Mouse (Mus musculus): ENCODE results near the gene Dbnl. TPM values are rescaled to one million over a fixed set of nuclear protein-coding genes. Genes with fewer than 3 reads are reported as not detected.

Gene Dbnl
- 100 to 1,000 TPM; 181 to 182 TPM for total RNA-seq (2023)

DNA sequence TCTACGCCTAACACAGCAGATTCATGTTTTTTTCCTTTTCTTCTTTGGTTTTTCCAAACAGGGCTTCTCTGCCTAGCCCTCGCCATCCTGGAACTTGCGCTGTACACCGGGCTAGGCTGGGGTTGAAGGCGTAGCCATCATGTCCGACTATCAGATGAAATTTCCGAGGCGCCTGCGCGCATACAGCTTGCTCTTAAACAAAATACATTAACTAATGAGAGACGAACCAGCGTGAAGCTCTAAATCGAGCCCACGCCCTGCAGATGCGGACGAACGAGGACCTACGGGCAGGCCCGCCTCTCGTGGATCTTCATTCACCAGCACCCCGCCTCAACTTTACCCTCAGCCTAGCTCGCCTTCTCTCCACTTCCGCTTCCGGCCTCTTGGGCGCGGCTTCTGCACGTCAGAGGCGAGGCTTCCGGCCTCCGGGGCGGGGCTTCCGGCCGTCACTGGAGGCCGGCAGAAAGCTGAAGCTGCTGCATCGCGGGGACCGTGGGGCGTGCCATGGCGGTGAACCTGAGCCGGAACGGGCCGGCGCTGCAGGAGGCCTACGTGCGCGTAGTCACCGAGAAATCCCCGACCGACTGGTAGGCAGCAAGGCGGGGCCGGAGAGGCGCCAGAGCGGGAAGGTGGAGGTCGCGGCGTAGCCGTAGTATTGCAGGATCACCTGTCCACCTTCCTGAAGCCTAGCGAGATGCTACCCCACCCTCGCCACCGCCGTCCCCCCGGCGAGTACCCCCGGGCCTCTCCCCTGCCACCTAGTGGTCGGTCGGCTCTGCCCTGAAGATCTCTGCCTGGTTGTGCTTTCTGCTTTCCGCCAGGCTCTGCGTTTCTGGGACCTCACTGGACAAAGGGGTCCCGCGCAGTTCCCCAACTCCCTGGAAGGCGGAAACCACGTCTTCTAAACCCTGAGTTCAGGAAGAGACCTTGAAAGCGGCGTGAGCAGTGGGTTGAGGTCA, at the start of gene Dbnl:
Dbnl (plus strand) TSS at position 433 of the 959 bp plus-strand sequence.

DNA sequence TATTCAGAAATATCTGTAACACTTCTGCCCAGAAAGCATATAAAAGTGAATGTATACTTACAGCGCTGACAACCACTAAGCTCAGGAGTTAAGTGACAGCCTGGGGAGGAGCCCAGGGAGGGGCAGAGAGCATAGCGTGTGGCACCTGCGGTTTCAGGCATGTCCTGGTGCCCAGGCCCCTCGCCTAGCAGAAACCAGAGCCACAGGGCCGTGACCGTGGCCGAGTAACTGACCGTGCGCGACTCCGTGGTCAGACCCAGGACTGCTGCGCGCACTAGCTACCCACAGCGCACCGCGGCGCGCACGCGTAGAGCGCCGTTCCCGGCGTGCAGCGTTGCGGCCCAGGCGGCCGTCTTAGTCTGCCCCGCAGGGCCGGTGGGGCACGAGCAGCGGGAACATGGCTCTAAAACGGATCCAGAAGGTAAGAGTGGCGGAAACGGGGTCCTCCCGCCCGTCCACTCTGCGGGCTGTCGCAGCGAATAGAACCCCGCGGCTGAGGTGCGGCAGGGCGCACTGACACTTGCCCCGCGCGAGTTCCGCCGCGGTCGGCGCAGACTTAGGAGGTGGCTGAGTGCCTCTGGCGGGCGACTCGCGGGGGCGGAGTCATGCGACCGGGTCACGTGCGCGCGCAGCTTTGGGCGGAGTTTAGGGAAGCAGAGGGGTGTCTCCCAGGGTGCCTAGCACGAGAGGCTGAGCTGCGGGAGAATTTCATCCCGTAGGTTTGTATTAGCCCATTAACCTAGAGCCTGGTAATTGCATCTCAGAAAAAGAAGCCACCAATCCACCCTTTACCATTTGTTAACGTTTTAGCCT, 26.3 kb upstream of the Dbnl start, which contains the start of gene Urgcp:
Urgcp (minus strand) TSS at position 557 of the 813 bp plus-strand sequence.

DNA sequence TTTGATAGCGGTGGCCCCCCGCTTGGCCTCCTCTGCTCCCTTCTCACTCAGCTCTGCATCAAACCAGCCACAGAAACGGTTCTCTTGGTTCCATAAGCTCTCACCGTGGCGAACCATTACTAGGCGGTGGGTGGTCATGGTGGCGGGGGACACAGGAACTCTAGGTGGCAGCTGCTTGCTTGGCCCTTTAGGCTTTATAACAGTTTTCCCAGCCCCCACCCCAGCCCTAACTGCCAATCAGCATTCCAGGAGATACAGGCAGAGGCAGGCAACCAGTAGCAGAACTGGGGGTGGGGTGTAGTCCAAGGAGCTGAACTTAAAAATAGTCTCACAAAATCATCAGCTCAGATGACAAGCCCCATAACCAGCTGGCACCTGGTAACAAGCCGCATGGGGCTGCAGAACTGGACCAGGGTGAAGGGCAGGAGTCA, 15.3 kb downstream of the Dbnl start, which contains the start of gene Pgam2:
Pgam2 (minus strand) TSS at position 183 of the 431 bp plus-strand sequence.

DNA sequence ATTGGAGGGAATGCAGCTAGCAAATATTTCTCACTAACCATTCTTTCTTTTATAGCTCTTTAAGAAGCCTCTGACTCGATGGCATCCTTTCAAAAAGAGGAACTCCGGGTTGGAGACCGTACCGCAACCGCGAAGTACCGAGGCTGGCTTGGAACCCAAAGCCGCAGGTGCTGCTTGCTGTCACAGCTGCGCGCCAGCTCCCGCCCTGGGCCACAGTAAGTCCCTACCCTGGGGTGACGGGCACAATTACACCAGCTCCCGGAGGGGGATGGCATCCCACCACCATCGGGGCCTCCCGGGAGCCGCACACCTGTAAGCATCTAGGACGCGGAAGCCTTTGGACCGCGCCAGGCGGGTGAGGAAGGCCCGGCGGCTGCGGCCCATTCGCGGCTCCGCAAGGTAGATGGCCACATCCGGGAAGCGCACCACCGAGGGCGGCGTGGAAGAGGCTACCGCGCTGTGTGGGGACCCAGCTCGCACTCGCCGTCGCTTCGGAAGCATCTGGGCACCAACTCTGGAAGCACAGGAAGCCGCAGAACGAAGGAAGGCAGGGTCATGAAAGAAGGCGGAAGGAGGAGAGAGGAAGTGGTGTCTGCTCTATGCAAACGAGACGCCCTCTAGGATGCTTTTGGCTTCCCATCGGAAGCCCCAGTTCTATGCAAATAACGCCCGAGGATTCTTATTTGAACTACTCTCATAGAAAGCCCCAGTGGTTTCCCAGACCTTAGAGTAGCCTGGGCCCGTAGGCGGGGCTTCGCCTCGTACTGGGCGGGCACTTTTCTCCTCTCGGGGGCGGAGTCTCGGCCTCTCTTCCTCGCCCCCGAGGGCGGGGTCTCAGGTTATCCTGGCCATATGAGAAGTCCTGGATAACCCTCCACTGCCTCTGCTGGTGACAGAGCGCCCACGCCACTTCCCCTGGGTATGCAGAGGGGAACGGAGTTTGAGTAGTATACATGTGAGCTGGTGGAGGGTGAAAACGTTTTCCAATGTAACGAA, 49.3 kb downstream of the Dbnl start, which contains the start of gene Polm:
Polm (minus strand) TSS at position 766 of the 996 bp plus-strand sequence.

Other genes starting within 250 kb of the Dbnl start
- gene Ccdc117, start 246.3 kb upstream of the Dbnl start, total RNA-seq (2023) = 10 to 100 TPM; 31.7 to 49.6 TPM
- gene Ankrd36, start 218.8 kb upstream of the Dbnl start, total RNA-seq (2023) = not detected
- gene Mrps24, start 72.8 kb upstream of the Dbnl start, total RNA-seq (2023) = 10 to 100 TPM; 63.3 to 63.7 TPM
- 10 to 100 TPM; 26.2 to 34.2 TPM for gene Urgcp, start 26.1 kb upstream of the Dbnl start, total RNA-seq (2023)
- not detected for gene Pgam2, start 15.2 kb downstream of the Dbnl start, total RNA-seq (2023)
- gene Polm, start 49.5 kb downstream of the Dbnl start, total RNA-seq (2023) = 100 to 1,000 TPM; 103 to 112 TPM
- gene Aebp1, start 73.5 kb downstream of the Dbnl start, total RNA-seq (2023) = under 1 TPM in 1 of 2 experiments, not detected in 1; 0.44 TPM
- 10 to 100 TPM; 47.4 to 50.0 TPM for gene Pold2, start 89.8 kb downstream of the Dbnl start, total RNA-seq (2023)
- gene Myl7, start 110.3 kb downstream of the Dbnl start, total RNA-seq (2023) = not detected
- not detected for gene Gck, start 161.6 kb downstream of the Dbnl start, total RNA-seq (2023)
- 10 to 100 TPM; 61.0 to 75.1 TPM for gene Ykt6, start 167.2 kb downstream of the Dbnl start, total RNA-seq (2023)

Data from B cell, adult 67 days (primary cell).